Mouse (Mus musculus) testis, adult 2 months (tissue): ENCODE data around the gene Sirt6.

ENCODE experiments used
- CTCF ChIP-seq: fragments of 200-500 bp; IDR thresholded peaks from 2 replicates; pipeline ENCODE4 v1.5.1; 2012; ENCODE audit warnings: low read depth, mild to moderate bottlenecking, inconsistent platforms, low read length, moderate library complexity; ENCODE audit not compliant: control insufficient read depth, insufficient read depth, insufficient replicate concordance
- POLR2A ChIP-seq: fragments of 200-500 bp; IDR thresholded peaks from 2 replicates; pipeline ENCODE4 v1.6.1; 2012; ENCODE audit warnings: low read depth, mild to moderate bottlenecking, inconsistent platforms, low read length, moderate library complexity; ENCODE audit not compliant: control insufficient read depth

DNA sequence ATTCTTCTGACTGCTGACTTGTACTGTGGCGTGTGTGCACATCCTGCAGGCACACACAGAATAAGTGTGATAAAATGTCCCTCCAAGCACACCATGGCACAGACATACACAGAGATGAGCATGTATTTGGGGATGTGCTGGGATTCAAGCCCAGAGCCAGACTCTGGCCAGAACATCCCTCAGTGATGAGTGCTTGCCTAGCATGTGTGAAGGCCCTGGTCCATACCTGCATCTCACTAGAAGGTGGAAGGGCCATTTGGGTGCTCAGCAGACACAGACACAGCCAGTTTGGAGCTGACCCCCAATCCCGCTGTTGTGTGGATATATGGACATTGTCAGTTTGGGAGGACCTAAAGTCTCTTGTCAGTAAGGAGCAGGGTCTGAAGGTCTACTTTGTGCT is 14.0 kb upstream of the Sirt6 start:
- TF ChIP-seq POLR2A (no peak), CTCF (no peak)
